In the genomic region with DNA sequence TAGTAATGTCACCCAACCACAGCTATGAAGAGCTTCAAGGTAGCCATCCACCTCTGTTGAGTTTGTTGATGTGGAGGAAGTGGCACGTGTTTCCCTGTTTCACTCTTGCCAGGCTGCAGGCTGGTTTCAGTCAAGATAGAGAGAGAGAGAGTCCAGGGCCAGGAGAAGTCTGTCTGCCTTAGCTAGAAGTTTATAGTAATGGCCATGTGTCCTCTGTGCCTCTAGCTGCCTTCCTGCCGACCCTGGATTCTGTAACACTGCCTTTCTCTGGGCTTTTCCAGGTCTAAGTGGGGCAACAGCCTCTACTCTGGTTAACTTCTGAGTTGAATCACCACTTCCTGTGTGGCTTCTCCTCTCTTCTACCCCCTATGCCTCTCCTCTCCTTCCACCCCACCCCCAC, we compare ENCODE assay signal across 15 mouse cellular contexts.
DNase-seq lines count a peak whose midpoint lies in the region; ATAC-seq lines count a peak whose summit lies in the region.
"Had no signal": no experiment of that assay in that cellular context is flagged by ENCODE, and none has a peak within 500 bp of the region (broad histone marks: within the 10 kb centered on the region; RNA-seq: fewer than 3 reads in every experiment).

No protein-coding gene starts in this region.

- H3K36me3 ChIP-seq in forebrain, embryonic 15.5 days: no peaks in the 10 kb centered on the region
- H3K36me3 ChIP-seq: liver, embryonic 13.5 days; midbrain, embryonic 13.5 days had no signal

- ATAC-seq in hematopoietic stem cell, adult 5-6 weeks (replicated peaks in 1 of 2; ENCODE audit: insufficient read depth in 1 of 2, low FRiP score in 2 of 2, low TSS enrichment in 1 of 2, low read depth in 1 of 2, poor library complexity in 2 of 2, severe bottlenecking in 2 of 2): peak; percentile 56 to 59
- ATAC-seq in forebrain, embryonic 15.5 days (replicated peaks): no peak
- ATAC-seq: midbrain, embryonic 13.5 days; Patski had no signal

- no peaks in the 10 kb centered on the region for H3K27me3 ChIP-seq in forebrain, embryonic 15.5 days
- H3K27me3 ChIP-seq: liver, embryonic 13.5 days; midbrain, embryonic 13.5 days; Patski had no signal

- H3K27ac ChIP-seq in forebrain, embryonic 15.5 days (replicated peaks): no peak overlapping the region
- H3K27ac ChIP-seq: liver, embryonic 13.5 days; midbrain, embryonic 13.5 days had no signal

- no peak overlapping the region for H3K9ac ChIP-seq in forebrain, embryonic 15.5 days (replicated peaks)
- H3K9ac ChIP-seq: liver, embryonic 13.5 days; midbrain, embryonic 13.5 days had no signal

- 86% methylated on average over 2 of the region's 2 CpGs for WGBS in forebrain, embryonic 15.5 days

- peak; percentile 29 to 40 for DNase-seq in spleen, postnatal 36 days (ENCODE audit: low spot score in 2 of 2)
- DNase-seq in spleen, postnatal 14 days (ENCODE audit: low spot score in 2 of 2): no peak
- peak; percentile 29 to 63 for DNase-seq in thymus, adult 18-20 months
- DNase-seq in layer of hippocampus, adult 9-10 months (ENCODE audit: low spot score): no peak
- DNase-seq in cerebellum, postnatal 14 days: no peak
- DNase-seq: adrenal gland, adult 2 months; cerebellum, adult 9-10 months; left cerebral cortex, postnatal 4 days; liver, embryonic 13.5 days; lung, postnatal 10 days had no signal

- no peak overlapping the region for H3K4me2 ChIP-seq in forebrain, embryonic 15.5 days (replicated peaks)
- H3K4me2 ChIP-seq: liver, embryonic 13.5 days; midbrain, embryonic 13.5 days had no signal

- H3K4me1 ChIP-seq in forebrain, embryonic 15.5 days: peaks cover 14% of the 10 kb centered on the region
- H3K4me1 ChIP-seq: liver, embryonic 13.5 days had no signal

- no peaks in the 10 kb centered on the region for H3K9me3 ChIP-seq in forebrain, embryonic 15.5 days
- H3K9me3 ChIP-seq: liver, embryonic 13.5 days; midbrain, embryonic 13.5 days had no signal

- no peak overlapping the region for H3K4me3 ChIP-seq in forebrain, embryonic 15.5 days
- H3K4me3 ChIP-seq: erythroblast, embryonic 14.5 days; liver, embryonic 13.5 days; midbrain, embryonic 13.5 days had no signal

Comparison
In these comparisons a context has a peak if more than half of its experiments do, and no peak if none do; other contexts are left out.
1. DNase-seq: peak in spleen, postnatal 36 days (2 of 2) and thymus, adult 18-20 months (2 of 2); none in spleen, postnatal 14 days (0 of 2), layer of hippocampus, adult 9-10 months (single experiment) and cerebellum, postnatal 14 days (0 of 2).